Mouse (Mus musculus): ENCODE measurements around the gene Fastkd1.
"Not testable (repeated sequence)": the region's sequence is repeated elsewhere in the genome, so short reads cannot be mapped to it uniquely, and the experiment has no call there.

Fastkd1 gene

GRCm38 (mm10) chr2:69669853-69670252 is 43.5 kb downstream of the Fastkd1 start, which contains the start of gene Klhl41:
TSS of gene Klhl41 (plus strand) at chr2:69670120.
- DNase-seq (ENCODE audit: low spot score in 2 of 2) = no peak

- DNase-seq (ENCODE audit: low spot score in 2 of 2) = no peak
Measured at GRCm38 (mm10) chr2:69668414-69668813, 44.9 kb downstream of the Fastkd1 start.

GRCm38 (mm10) chr2:69667656-69668055 is 45.7 kb downstream of the Fastkd1 start:
- no peak for DNase-seq (ENCODE audit: low spot score in 2 of 2)

- DNase-seq (ENCODE audit: low spot score in 2 of 2) = no peak
Measured at GRCm38 (mm10) chr2:69663827-69664476, 49.4 kb downstream of the Fastkd1 start.

- DNase-seq (ENCODE audit: low spot score in 2 of 2) = no peak
Measured at GRCm38 (mm10) chr2:69659326-69659725, 54.0 kb downstream of the Fastkd1 start.

GRCm38 (mm10) chr2:69649716-69650115 is 63.6 kb downstream of the Fastkd1 start:
- no peak for DNase-seq (ENCODE audit: low spot score in 2 of 2)

- peak; percentile 90 to 93 for DNase-seq (ENCODE audit: low spot score in 2 of 2)
Measured at GRCm38 (mm10) chr2:69646726-69647490, 66.4 kb downstream of the Fastkd1 start, which contains the start of gene Bbs5. TSS of gene Bbs5 (plus strand) at chr2:69647171.

GRCm38 (mm10) chr2:69644968-69645617 is 68.2 kb downstream of the Fastkd1 start:
- no peak for DNase-seq (ENCODE audit: low spot score in 2 of 2)

- DNase-seq (ENCODE audit: low spot score in 2 of 2) = no peak
Measured at GRCm38 (mm10) chr2:69640100-69640499, 73.2 kb downstream of the Fastkd1 start.

- not testable (repeated sequence) for DNase-seq (ENCODE audit: low spot score in 2 of 2)
Measured at GRCm38 (mm10) chr2:69637989-69638388, 75.3 kb downstream of the Fastkd1 start.
